Mouse (Mus musculus): ENCODE data around the gene Slc29a3. TPM values are rescaled to one million over a fixed set of nuclear protein-coding genes. Genes with fewer than 3 reads are reported as not detected.
A peak's percentile ranks its signal among the peaks of the same experiment; 100 is the strongest.

Gene Slc29a3
- polyA plus RNA-seq, 1 experiment from 2014 or later, result 6.3 TPM

DNA sequence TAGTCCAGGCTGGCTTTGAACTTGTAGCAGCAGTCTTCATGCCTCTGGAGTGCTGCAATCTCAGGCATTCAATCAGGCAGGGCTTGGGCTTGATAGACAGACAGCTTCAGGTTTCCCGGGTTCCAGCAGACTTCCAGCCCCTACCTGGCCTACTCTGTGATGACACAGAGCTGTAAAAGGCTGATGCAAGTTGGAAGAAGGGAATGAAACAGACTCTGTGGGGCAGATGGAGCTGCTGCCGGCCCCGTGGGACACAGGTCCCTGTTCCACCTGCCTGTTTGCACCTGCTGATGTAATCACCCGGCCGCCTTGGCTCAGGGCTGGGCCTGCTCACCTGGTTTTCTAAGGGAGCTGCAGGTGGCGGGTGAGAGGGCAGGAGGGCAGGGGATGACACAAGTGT lies 38.3 kb upstream of the Slc29a3 start:
- H3K9me3 ChIP-seq, result no peaks in the 10 kb centered on the region
- DNase-seq (ENCODE audit: low spot score), result no peak
- WGBS, result 80% methylated on average over 6 of the region's 6 CpGs
- peak overlapping the region; percentile 47; the same call in 1 of the 2 replicates for H3K27ac ChIP-seq
- no peaks in the 10 kb centered on the region for H3K27me3 ChIP-seq (ENCODE audit: insufficient read depth, poor library complexity, severe bottlenecking)
- H3K4me1 ChIP-seq, result peaks cover 83% of the 10 kb centered on the region
- no peak overlapping the region for H3K4me3 ChIP-seq
- peaks cover 15% of the 10 kb centered on the region for H3K36me3 ChIP-seq

DNA sequence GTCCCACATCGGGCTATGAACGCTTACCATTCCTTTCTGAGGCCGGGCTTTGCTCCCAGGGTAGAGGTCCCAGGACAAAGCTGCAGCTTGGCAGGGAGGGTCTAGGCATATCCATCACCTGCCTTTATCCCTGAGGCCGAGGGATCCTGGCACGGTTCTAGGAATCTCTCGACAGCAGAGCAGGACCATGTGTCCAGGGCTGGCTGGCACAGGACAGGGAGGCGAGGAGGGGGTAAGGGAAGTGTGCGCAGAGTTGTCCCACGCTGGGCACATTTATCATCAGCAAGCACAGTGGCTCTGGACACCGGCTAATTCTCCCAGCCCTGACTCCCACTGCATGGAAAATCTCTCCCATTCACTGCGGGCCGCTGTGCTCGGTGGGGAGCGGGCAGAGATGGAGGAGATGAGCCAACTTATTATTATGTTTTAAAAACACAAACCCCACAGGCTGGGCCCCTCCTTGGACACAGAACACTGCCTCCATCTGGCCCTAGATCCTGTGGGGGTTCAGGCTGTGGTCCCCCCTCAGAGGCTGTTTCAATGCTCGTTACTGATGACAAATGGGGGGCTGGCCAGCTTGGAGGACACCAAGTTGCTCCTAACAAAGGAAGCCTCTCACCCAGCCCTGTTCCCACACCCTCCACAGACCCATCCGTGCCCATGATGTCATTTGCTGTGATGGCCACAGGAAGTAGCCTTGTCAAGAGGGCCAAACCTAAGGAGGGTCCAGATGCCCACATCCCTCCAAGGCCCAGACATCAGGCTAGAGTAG lies 34.9 kb upstream of the Slc29a3 start:
- Histone ChIP-seq H3K4me1 (peaks cover 65% of the 10 kb centered on the region), H3K27me3 (ENCODE audit: insufficient read depth, poor library complexity, severe bottlenecking) (no peaks in the 10 kb centered on the region), H3K4me3 (no peak overlapping the region), H3K9me3 (no peaks in the 10 kb centered on the region), H3K36me3 (peaks cover 24% of the 10 kb centered on the region), H3K27ac (peak overlapping the region; percentile 64; the same call in 1 of the 2 replicates)
- no peak for DNase-seq (ENCODE audit: low spot score)
- 81% methylated on average over 16 of the region's 16 CpGs for WGBS

DNA sequence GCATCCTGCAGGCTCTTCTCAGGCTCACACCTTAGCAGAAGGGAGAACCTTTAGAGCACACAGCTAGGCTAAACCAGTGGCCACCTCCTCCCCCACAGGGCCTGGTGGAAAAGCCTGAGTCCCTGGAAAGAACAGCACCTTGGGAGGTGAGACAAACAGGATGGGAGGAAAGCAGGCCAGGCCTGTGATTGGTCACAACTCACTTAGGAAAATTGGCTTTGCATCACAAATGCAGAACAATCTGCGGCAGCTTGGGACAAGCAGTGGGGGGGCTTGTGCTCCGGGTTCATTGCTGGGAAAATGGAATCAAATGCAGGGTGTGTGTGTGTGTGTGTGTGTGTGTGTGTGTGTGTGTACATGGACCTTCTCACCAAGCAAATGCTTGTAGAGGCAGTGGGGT lies 31.0 kb upstream of the Slc29a3 start:
- WGBS, result 39% methylated on average over 2 of the region's 2 CpGs

DNA sequence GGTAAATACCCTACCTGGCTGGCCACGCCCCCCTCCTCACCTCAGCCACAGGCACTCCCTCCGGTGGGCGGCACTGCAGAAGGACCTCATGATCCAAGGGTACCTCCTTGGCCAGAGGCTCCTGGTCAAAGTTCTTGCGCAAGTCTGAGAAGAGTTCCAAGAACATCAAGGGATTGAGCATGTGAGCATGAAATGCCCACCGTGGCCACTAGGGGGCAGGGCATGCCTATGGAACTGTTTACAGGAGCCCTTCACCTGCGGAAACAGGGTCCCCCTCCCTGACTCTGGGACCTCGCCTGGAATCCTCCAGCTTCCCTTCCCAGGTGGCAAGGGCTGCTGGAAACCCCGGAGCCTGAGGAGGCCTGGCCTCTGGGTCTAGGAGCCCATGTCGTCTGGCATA lies 27.0 kb upstream of the Slc29a3 start:
- WGBS, result 13% methylated on average over 9 of the region's 9 CpGs
- peak; percentile 87 for DNase-seq (ENCODE audit: low spot score)
- H3K27ac ChIP-seq, result peak overlapping the region; percentile 69
- H3K4me1 ChIP-seq, result peaks cover 36% of the 10 kb centered on the region
- no peak overlapping the region for H3K4me3 ChIP-seq
- H3K27me3 ChIP-seq (ENCODE audit: insufficient read depth, poor library complexity, severe bottlenecking), result no peaks in the 10 kb centered on the region
- H3K36me3 ChIP-seq, result peaks cover 78% of the 10 kb centered on the region
- no peaks in the 10 kb centered on the region for H3K9me3 ChIP-seq

More for the DNA sequence above, 31.0 kb upstream of the Slc29a3 start:
- DNase-seq (ENCODE audit: low spot score), result no peak
- Histone ChIP-seq H3K4me1 (peaks cover 63% of the 10 kb centered on the region), H3K27ac (peak overlapping the region; percentile 56; the same call in 1 of the 2 replicates), H3K9me3 (no peaks in the 10 kb centered on the region), H3K27me3 (ENCODE audit: insufficient read depth, poor library complexity, severe bottlenecking) (no peaks in the 10 kb centered on the region), H3K36me3 (peaks cover 41% of the 10 kb centered on the region), H3K4me3 (no peak overlapping the region)

DNA sequence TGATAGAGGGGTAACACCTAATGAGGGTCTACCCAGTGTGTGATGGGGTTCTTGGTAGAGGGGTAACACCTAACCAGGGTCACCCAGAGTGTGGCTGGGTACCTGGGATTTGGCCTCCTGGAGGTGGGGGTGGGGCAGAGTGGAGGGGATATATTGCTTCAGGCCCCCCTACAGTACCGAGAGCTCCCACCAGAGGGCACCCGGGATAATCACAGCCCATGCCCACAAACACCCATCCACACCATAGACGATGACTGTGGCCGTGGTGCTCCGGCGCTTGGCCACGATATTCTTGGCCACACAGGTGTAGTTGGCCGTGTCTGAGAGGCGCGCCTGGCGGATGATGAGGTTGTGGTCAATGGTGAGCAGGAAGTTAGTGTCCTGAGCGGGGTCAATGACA lies 25.9 kb upstream of the Slc29a3 start:
- no peaks in the 10 kb centered on the region for H3K27me3 ChIP-seq (ENCODE audit: insufficient read depth, poor library complexity, severe bottlenecking)
- H3K4me3 ChIP-seq, result no peak overlapping the region
- H3K27ac ChIP-seq, result no peak overlapping the region
- no peak for DNase-seq (ENCODE audit: low spot score)
- H3K4me1 ChIP-seq, result peaks cover 31% of the 10 kb centered on the region
- 75% methylated on average over 12 of the region's 12 CpGs for WGBS
- no peaks in the 10 kb centered on the region for H3K9me3 ChIP-seq
- peaks cover 86% of the 10 kb centered on the region for H3K36me3 ChIP-seq

DNA sequence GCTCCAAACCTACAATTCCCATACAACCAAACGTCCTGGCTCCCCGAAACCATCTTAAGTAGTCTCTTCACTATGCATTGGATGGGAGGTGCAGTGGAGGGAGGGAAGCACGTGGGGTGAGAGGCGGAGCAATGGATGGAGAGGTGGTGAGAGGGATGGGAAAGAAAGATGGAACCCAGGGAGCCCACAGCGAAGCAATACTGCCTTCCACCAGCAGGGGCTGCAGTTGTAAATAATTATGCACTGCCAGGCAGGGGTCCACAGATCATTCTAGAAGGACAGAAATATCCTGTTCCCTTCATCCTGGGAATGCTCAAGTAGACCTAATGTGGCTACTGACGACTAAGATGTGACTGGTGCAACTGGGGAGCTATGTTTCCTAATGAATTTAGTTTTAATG lies 22.9 kb upstream of the Slc29a3 start:
- no peak overlapping the region for H3K4me3 ChIP-seq
- no peaks in the 10 kb centered on the region for H3K27me3 ChIP-seq (ENCODE audit: insufficient read depth, poor library complexity, severe bottlenecking)
- peaks cover 21% of the 10 kb centered on the region for H3K4me1 ChIP-seq
- 77% methylated on average over 6 of the region's 6 CpGs for WGBS
- no peaks in the 10 kb centered on the region for H3K9me3 ChIP-seq
- peaks cover 91% of the 10 kb centered on the region for H3K36me3 ChIP-seq
- no peak overlapping the region for H3K27ac ChIP-seq
- no peak for DNase-seq (ENCODE audit: low spot score)

- H3K27me3 ChIP-seq (ENCODE audit: insufficient read depth, poor library complexity, severe bottlenecking), result no peaks in the 10 kb centered on the region
- H3K4me3 ChIP-seq, result no peak overlapping the region
- H3K4me1 ChIP-seq, result peaks cover 13% of the 10 kb centered on the region; the same call in 1 of the 2 replicates
- H3K36me3 ChIP-seq, result peaks cover 97% of the 10 kb centered on the region
- no peak overlapping the region for H3K27ac ChIP-seq
- WGBS, result 93% methylated on average over 13 of the region's 13 CpGs
- DNase-seq (ENCODE audit: low spot score), result no peak
- no peaks in the 10 kb centered on the region for H3K9me3 ChIP-seq
These were observed 22.0 kb upstream of the Slc29a3 start for GRCm38 (mm10) chr10:60774616-60775015.

DNA sequence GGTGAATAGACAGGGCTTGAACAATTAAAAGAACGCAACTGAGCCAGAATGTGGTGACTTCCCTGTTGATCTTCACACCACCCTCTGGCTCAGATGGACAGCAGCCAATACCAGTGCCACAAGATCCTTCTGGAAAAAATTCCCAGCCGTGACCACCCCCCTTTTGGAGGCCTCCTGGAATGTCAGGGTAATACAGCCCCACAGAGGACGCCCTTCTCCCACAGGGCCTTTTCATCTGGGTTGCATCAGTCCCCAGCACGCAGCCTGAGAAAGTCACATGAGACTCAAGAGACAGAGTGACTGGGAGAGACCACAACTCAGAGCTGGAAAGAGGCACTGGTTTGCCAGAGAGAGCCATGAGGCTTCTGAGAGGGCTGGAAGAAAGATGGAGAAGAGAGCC lies 18.3 kb upstream of the Slc29a3 start:
- H3K36me3 ChIP-seq, result peaks cover 98% of the 10 kb centered on the region
- no peak overlapping the region for H3K4me3 ChIP-seq
- WGBS, result 79% methylated on average over 4 of the region's 4 CpGs
- H3K27me3 ChIP-seq (ENCODE audit: insufficient read depth, poor library complexity, severe bottlenecking), result no peaks in the 10 kb centered on the region
- no peak overlapping the region for H3K27ac ChIP-seq
- H3K9me3 ChIP-seq, result no peaks in the 10 kb centered on the region
- H3K4me1 ChIP-seq, result 0 out of 2 replicates have a peak, but pooled peaks cover 10% of the 10 kb centered on the region
- no peak for DNase-seq (ENCODE audit: low spot score)

DNA sequence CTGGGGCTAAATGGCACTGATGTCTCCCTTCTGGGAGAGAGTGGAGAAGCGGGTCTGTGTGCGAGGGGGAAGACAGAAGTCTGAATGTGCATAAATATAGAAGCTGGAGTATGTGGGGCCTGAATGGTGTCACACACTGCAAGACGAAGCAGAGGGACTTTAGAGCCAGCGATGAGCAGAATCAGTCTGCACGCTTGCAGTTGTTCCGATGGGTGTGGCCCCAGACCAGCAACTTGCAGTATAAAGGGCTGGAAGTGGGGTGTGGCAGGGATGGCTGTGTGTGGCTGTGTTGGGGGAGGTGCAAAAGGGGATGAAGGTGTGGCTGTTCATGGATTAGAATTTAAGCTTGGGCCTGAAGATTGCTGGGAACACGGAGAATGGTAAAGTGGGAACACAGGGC lies 16.0 kb upstream of the Slc29a3 start:
- no peaks in the 10 kb centered on the region for H3K9me3 ChIP-seq
- no peak overlapping the region for H3K4me3 ChIP-seq
- no peaks in the 10 kb centered on the region for H3K27me3 ChIP-seq (ENCODE audit: insufficient read depth, poor library complexity, severe bottlenecking)
- peaks cover 98% of the 10 kb centered on the region for H3K36me3 ChIP-seq
- 82% methylated on average over 7 of the region's 7 CpGs for WGBS
- H3K4me1 ChIP-seq, result 0 out of 2 replicates have a peak, but pooled peaks cover 10% of the 10 kb centered on the region
- no peak overlapping the region for H3K27ac ChIP-seq
- DNase-seq (ENCODE audit: low spot score), result no peak

- H3K9me3 ChIP-seq, result no peaks in the 10 kb centered on the region
- H3K4me1 ChIP-seq, result 0 out of 2 replicates have a peak, but pooled peaks cover 8% of the 10 kb centered on the region
- DNase-seq (ENCODE audit: low spot score), result no peak
- peaks cover 96% of the 10 kb centered on the region for H3K36me3 ChIP-seq
- no peak overlapping the region for H3K4me3 ChIP-seq
- no peaks in the 10 kb centered on the region for H3K27me3 ChIP-seq (ENCODE audit: insufficient read depth, poor library complexity, severe bottlenecking)
- 79% methylated on average over 7 of the region's 7 CpGs for WGBS
- no peak overlapping the region for H3K27ac ChIP-seq
These were observed 14.8 kb upstream of the Slc29a3 start for GRCm38 (mm10) chr10:60767400-60767799.

GRCm38 (mm10) chr10:60762126-60762525 lies 9.5 kb upstream of the Slc29a3 start:
- no peak for DNase-seq (ENCODE audit: low spot score)

GRCm38 (mm10) chr10:60760377-60760776 lies 7.8 kb upstream of the Slc29a3 start:
- peak; percentile 93 for DNase-seq (ENCODE audit: low spot score)
- Histone ChIP-seq H3K4me3 (no peak overlapping the region), H3K27ac (no peak overlapping the region), H3K36me3 (peaks cover 27% of the 10 kb centered on the region), H3K4me1 (peaks cover 5% of the 10 kb centered on the region), H3K9me3 (0 out of 2 replicates have a peak, but pooled peaks cover 2% of the 10 kb centered on the region), H3K27me3 (ENCODE audit: insufficient read depth, poor library complexity, severe bottlenecking) (no peaks in the 10 kb centered on the region)
- WGBS, result 6% methylated on average over 14 of the region's 14 CpGs

More at GRCm38 (mm10) chr10:60762126-60762525, 9.5 kb upstream of the Slc29a3 start:
- H3K4me1 ChIP-seq, result peaks cover 5% of the 10 kb centered on the region
- peaks cover 44% of the 10 kb centered on the region for H3K36me3 ChIP-seq
- H3K27ac ChIP-seq, result no peak overlapping the region
- H3K9me3 ChIP-seq, result no peaks in the 10 kb centered on the region
- no peaks in the 10 kb centered on the region for H3K27me3 ChIP-seq (ENCODE audit: insufficient read depth, poor library complexity, severe bottlenecking)
- WGBS, result 96% methylated on average over 1 of the region's 1 CpGs
- no peak overlapping the region for H3K4me3 ChIP-seq

DNA sequence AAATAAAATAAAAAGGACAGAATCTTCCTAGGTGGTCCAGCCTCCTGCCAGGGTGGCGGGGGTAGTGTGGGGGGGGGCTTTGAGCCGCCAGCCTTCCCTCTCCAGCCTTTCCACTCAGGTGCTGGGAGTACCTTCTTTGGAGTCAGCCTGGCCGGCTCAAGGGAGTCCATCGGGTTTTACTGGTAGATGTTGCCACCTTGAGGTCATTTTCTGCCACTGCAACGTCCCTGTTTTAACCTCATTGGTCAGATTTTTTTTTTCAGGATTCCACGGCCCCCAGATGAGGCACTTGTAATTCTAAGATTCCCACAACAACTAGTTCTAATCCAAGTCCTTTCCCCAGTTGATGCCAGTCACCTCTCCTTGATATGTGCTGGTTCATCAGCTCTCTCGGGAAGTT lies 4.4 kb upstream of the Slc29a3 start:
- H3K27me3 ChIP-seq (ENCODE audit: insufficient read depth, poor library complexity, severe bottlenecking), result no peaks in the 10 kb centered on the region
- 7% methylated on average over 7 of the region's 7 CpGs for WGBS
- no peak overlapping the region for H3K4me3 ChIP-seq
- 0 out of 2 replicates have a peak, but pooled peaks cover 2% of the 10 kb centered on the region for H3K9me3 ChIP-seq
- DNase-seq (ENCODE audit: low spot score), result no peak
- H3K36me3 ChIP-seq, result no peaks in the 10 kb centered on the region
- no peak overlapping the region for H3K27ac ChIP-seq
- peaks cover 18% of the 10 kb centered on the region for H3K4me1 ChIP-seq

All from heart, embryonic 10.5 days (tissue).